Mouse (Mus musculus): Measurements from ENCODE around the gene Cep55. TPM values are rescaled to one million over a fixed set of nuclear protein-coding genes. Genes with fewer than 3 reads are reported as not detected.
A peak's percentile ranks its signal among the peaks of the same experiment; 100 is the strongest.

The Cep55 gene
- 23.8 and 26.7 TPM in 2 replicates for polyA plus RNA-seq (2016; fragmentation: Nextera tagmentation; extraction: Ambion mirVana)

DNA sequence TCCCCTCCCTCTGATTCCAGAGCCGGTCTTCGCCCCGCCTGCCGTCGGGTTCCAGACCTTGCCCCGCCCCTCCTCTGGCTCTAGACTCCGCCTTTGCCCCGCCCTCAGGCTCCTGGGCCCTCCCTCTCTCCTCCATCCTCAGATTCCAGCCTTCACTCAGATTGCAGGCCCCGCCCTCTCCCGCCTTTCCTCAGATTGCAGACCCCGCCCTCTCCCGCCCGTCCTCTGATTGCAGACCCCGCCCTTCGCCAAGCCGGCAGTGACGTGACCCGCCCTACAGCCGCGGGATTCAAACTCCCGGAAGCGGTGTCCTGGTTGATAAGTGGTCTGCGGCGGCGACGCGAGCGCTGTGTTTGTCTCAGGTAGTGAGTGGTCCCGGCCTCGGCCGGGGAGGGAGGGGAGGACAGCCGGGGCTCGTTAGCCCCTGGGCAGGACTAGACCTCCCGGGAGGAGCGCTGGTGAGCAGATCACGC, at the start of gene Cep55:
Cep55 (plus strand) TSS at position 292 of the 473 bp plus-strand sequence.
- H3K9ac ChIP-seq, result peak within 1 kb of the TSS; percentile 51
- ATAC-seq (ENCODE audit: insufficient number of reproducible peaks, insufficient read depth, low FRiP score, low TSS enrichment), result peak; percentile 90
- WGBS, result 1% methylated on average over 36 of the region's 36 CpGs
- peak within 1 kb of the TSS; percentile 69 for H3K4me3 ChIP-seq
- peak within 1 kb of the TSS; percentile 61 for H3K4me2 ChIP-seq (replicated peaks)
- H3K27me3 ChIP-seq, result no peaks in the 10 kb centered on the region
- no peaks in the 10 kb centered on the region for H3K9me3 ChIP-seq
- peaks cover 10% of the 10 kb centered on the region for H3K36me3 ChIP-seq
- H3K27ac ChIP-seq, result peak within 1 kb of the TSS; percentile 61; the same call in 1 of the 2 replicates
- H3K4me1 ChIP-seq, result peaks cover 12% of the 10 kb centered on the region; the same call in 1 of the 2 replicates

DNA sequence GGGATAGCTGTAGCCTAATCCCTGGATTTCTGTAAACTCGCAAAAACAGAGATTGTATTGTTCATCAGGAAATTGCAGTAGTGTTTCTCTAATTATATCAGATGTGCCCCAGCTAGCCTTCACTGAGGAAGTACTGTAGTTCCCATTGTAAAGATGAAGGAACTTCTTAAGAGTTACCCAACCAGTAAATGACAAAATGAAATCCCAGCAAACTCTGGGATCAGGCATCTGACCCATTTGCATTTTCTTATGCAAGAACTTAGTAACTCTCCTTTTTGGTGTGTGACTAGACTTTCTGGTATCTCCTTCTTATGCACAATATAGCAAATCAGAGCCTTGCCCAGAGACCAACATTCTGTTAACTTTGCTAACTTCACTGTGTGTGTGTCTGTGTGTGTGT, 43.4 kb upstream of the Cep55 start:
- Histone ChIP-seq H3K27me3 (no peaks in the 10 kb centered on the region), H3K4me3 (no peak overlapping the region), H3K9ac (no peak overlapping the region), H3K9me3 (no peaks in the 10 kb centered on the region), H3K4me1 (peaks cover 7% of the 10 kb centered on the region; the same call in 1 of the 2 replicates), H3K36me3 (no peaks in the 10 kb centered on the region), H3K4me2 (replicated peaks) (no peak overlapping the region), H3K27ac (no peak overlapping the region)
- 54% methylated on average over 1 of the region's 1 CpGs for WGBS
- ATAC-seq (ENCODE audit: insufficient number of reproducible peaks, insufficient read depth, low FRiP score, low TSS enrichment), result no peak

DNA sequence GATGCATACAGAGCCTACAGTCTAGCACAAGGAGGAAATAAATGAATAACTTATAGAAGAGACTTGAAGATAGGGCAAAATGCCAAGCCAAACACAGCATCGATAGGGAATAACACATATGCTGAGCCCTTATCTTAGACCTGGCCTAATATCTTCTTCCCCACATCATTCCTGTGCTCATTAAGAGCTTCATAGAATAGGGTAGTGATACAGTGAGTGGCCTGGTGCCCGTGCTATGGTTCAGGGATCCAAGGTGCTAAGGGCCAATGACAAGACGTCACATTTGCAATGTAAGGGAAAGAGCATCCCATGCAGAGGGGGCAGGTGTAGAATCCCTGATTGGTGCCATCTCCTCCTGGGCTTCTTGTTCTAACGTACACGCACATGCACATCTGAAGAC, 40.4 kb upstream of the Cep55 start:
- H3K4me3 ChIP-seq, result no peak overlapping the region
- no peak overlapping the region for H3K27ac ChIP-seq
- peaks cover 7% of the 10 kb centered on the region; the same call in 1 of the 2 replicates for H3K4me1 ChIP-seq
- no peaks in the 10 kb centered on the region for H3K27me3 ChIP-seq
- no peak for ATAC-seq (ENCODE audit: insufficient number of reproducible peaks, insufficient read depth, low FRiP score, low TSS enrichment)
- no peaks in the 10 kb centered on the region for H3K9me3 ChIP-seq
- H3K36me3 ChIP-seq, result no peaks in the 10 kb centered on the region
- H3K4me2 ChIP-seq (replicated peaks), result no peak overlapping the region
- WGBS, result 92% methylated on average over 5 of the region's 5 CpGs
- no peak overlapping the region for H3K9ac ChIP-seq

DNA sequence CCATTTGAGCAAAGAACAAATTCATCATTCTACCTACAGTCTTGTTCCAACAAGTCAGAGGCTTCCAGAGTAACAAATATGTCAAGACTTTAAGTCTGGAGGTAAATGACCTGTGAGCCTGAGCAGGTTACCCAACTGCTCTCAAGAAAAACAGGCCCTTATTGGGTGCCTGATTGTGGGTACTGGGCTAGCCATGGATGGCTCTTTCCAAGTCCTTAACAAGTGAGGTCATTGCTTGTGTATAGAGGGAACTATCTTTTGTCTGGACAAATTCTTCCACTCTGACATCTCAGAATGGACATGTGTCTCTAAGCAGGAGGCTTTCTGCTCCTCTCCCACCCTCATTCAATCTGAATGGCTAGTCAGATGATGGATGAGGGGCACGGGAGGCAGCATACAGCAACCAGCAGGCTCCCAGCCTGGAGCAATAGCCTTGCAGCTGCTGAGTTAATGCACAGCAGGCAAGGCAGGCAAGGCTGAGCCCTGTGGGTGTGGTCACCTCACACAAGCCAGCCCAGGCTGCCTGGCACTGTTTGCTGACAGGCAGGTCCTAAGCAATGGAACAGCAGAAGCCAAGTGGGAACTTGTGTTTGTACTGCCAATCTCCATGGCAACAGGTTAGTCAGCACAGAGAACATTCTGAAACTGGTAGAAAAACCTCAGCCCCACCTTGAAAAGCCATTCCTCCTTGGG, 39.5 kb upstream of the Cep55 start:
- H3K36me3 ChIP-seq, result no peaks in the 10 kb centered on the region
- H3K27ac ChIP-seq, result no peak overlapping the region
- H3K4me3 ChIP-seq, result no peak overlapping the region
- H3K9me3 ChIP-seq, result no peaks in the 10 kb centered on the region
- H3K4me1 ChIP-seq, result peaks cover 7% of the 10 kb centered on the region; the same call in 1 of the 2 replicates
- no peak overlapping the region for H3K9ac ChIP-seq
- H3K4me2 ChIP-seq (replicated peaks), result no peak overlapping the region
- ATAC-seq (ENCODE audit: insufficient number of reproducible peaks, insufficient read depth, low FRiP score, low TSS enrichment), result peak; percentile 69
- no peaks in the 10 kb centered on the region for H3K27me3 ChIP-seq
- 4% methylated on average over 1 of the region's 1 CpGs for WGBS

DNA sequence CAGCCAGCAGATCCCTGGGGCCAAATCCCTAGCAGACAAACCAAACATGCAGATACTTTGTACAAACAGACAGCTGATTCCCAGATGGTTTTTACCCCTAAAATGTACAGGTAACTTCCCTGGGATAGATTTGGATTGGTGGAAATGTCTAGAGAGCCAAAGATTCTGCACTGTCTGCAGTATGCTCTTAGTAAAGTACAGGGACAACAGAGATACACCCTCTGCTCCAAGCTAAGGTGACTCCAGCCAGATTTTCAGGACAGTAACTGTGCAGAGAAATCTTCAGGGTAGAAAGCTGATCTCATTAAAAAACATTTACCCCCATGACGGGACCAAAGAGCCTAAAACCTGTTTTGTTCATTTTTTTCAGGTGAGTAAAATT, 38.9 kb upstream of the Cep55 start:
- H3K4me1 ChIP-seq, result peaks cover 7% of the 10 kb centered on the region; the same call in 1 of the 2 replicates
- no peak overlapping the region for H3K27ac ChIP-seq
- no peak for ATAC-seq (ENCODE audit: insufficient number of reproducible peaks, insufficient read depth, low FRiP score, low TSS enrichment)
- H3K27me3 ChIP-seq, result no peaks in the 10 kb centered on the region
- H3K4me3 ChIP-seq, result no peak overlapping the region
- WGBS, result 51% methylated on average over 1 of the region's 1 CpGs
- no peaks in the 10 kb centered on the region for H3K36me3 ChIP-seq
- no peak overlapping the region for H3K9ac ChIP-seq
- H3K9me3 ChIP-seq, result no peaks in the 10 kb centered on the region
- H3K4me2 ChIP-seq (replicated peaks), result no peak overlapping the region

DNA sequence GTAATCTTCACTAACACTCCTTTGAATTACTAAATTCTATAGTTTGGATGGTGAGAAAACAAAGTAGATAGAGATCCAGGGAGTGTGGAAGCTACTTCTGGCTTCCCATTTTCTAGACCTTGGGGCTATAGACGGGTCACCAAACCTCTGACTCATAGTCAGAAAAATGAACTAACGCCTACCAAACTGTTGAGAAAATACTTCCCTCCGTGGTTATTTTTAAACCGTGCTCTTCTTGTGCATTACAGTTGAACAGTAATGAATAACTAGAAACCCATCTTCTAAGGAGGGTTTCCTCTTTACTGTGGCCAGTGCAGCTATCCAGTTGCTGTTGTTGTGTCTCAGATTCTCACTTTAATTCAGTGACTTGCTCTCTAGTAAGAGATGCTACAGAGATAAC, 32.1 kb upstream of the Cep55 start:
- no peak for ATAC-seq (ENCODE audit: insufficient number of reproducible peaks, insufficient read depth, low FRiP score, low TSS enrichment)
- H3K9me3 ChIP-seq, result no peaks in the 10 kb centered on the region
- no peaks in the 10 kb centered on the region for H3K27me3 ChIP-seq
- H3K4me1 ChIP-seq, result peaks cover 8% of the 10 kb centered on the region; the same call in 1 of the 2 replicates
- no peak overlapping the region for H3K4me3 ChIP-seq
- no peaks in the 10 kb centered on the region for H3K36me3 ChIP-seq
- 70% methylated on average over 4 of the region's 4 CpGs for WGBS
- no peak overlapping the region for H3K27ac ChIP-seq
- no peak overlapping the region for H3K4me2 ChIP-seq (replicated peaks)
- no peak overlapping the region for H3K9ac ChIP-seq

DNA sequence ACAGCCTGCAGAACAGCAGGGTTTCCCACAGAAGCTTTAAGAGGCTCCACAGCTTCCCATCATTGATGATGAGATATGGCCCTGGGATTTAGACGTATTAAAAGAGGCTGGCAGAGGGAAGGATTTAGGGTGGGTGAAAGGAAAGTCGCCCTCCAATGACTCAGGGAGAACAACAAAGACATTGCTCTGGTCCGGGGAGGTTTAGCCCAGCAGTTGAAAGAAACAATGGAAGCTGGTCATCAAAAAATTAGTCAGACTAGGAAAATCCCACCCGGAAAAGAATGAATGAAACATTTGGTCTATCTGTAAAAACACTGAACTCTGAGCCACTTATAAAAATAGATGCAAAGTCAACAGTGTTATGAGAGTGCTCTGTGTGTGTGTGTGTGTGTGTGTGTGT, 31.2 kb upstream of the Cep55 start:
- no peak overlapping the region for H3K27ac ChIP-seq
- H3K4me2 ChIP-seq (replicated peaks), result no peak overlapping the region
- 67% methylated on average over 4 of the region's 4 CpGs for WGBS

DNA sequence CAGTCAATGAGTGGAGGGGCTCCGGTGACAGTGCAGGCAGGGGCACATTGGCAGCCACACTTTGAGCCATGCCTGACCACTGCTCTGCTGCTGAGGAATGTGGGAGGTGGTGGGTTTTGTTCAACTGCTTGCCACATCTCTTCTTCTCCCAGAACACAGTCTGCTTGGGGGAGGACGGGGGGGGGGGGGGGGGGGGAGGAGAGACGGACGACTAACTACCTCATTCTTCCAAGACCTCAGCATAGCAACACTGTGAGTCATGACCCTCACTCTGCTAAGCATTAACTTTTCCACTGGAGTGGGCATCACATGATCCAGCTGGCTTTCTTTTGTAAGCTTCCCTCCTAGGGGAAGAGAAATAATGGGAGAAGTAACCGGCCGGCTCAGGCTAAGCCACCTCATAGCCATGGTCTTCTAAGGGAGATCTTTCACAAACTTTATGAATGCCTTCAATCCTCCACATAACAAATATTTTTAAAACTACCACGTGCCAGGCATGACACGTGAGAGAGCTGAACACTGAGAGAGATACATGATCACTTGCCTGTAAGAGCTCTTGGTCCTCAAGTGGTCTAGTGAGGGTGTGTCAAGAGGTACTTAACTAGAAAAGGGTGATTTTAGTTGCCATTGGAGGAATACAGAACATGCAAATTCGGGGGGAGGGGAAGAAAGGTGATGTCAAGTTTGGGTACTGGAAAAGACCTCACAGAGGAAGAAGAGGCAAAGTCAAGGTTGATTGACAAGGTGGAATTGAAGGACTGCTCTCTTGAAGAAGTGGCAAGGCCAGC, 29.4 kb upstream of the Cep55 start:
- peak; percentile 65; the same call in 1 of the 2 replicates for ATAC-seq (ENCODE audit: insufficient number of reproducible peaks, insufficient read depth, low FRiP score, low TSS enrichment)
- WGBS, result 58% methylated on average over 8 of the region's 9 CpGs
- no peak overlapping the region for H3K4me2 ChIP-seq (replicated peaks)
- no peak overlapping the region for H3K4me3 ChIP-seq
- no peaks in the 10 kb centered on the region for H3K27me3 ChIP-seq
- no peak overlapping the region for H3K27ac ChIP-seq
- H3K4me1 ChIP-seq, result peaks cover 12% of the 10 kb centered on the region
- no peak overlapping the region for H3K9ac ChIP-seq
- H3K36me3 ChIP-seq, result no peaks in the 10 kb centered on the region
- no peaks in the 10 kb centered on the region for H3K9me3 ChIP-seq

More for the DNA sequence above, 31.2 kb upstream of the Cep55 start:
- no peak overlapping the region for H3K4me3 ChIP-seq
- H3K9me3 ChIP-seq, result no peaks in the 10 kb centered on the region
- no peak for ATAC-seq (ENCODE audit: insufficient number of reproducible peaks, insufficient read depth, low FRiP score, low TSS enrichment)
- H3K36me3 ChIP-seq, result no peaks in the 10 kb centered on the region
- peaks cover 8% of the 10 kb centered on the region; the same call in 1 of the 2 replicates for H3K4me1 ChIP-seq
- H3K27me3 ChIP-seq, result no peaks in the 10 kb centered on the region
- no peak overlapping the region for H3K9ac ChIP-seq

DNA sequence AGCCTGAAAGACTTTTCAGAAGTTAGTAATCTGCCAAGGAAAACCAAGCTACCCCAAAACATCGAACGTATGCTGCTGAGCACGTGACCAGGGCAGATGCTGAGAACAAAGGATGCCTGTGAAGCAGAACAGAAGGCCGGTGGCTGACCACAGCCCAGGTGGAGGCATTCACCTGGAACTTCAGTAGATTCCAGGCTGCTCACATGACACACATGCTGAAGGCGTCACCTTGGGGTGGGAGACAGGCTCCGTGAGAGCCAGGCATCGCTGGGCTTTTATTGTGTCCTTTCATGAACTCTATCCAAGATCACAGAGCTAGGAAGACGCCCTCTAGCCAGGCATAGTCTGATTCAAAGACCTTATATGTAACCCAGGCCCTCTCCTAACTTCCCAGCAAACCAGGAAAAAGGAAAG, 28.6 kb upstream of the Cep55 start:
- H3K9ac ChIP-seq, result no peak overlapping the region
- WGBS, result 63% methylated on average over 8 of the region's 8 CpGs
- no peaks in the 10 kb centered on the region for H3K27me3 ChIP-seq
- no peaks in the 10 kb centered on the region for H3K36me3 ChIP-seq
- no peaks in the 10 kb centered on the region for H3K9me3 ChIP-seq
- H3K4me1 ChIP-seq, result peaks cover 12% of the 10 kb centered on the region
- H3K4me3 ChIP-seq, result no peak overlapping the region
- H3K4me2 ChIP-seq (replicated peaks), result no peak overlapping the region
- H3K27ac ChIP-seq, result no peak overlapping the region
- no peak for ATAC-seq (ENCODE audit: insufficient number of reproducible peaks, insufficient read depth, low FRiP score, low TSS enrichment)

DNA sequence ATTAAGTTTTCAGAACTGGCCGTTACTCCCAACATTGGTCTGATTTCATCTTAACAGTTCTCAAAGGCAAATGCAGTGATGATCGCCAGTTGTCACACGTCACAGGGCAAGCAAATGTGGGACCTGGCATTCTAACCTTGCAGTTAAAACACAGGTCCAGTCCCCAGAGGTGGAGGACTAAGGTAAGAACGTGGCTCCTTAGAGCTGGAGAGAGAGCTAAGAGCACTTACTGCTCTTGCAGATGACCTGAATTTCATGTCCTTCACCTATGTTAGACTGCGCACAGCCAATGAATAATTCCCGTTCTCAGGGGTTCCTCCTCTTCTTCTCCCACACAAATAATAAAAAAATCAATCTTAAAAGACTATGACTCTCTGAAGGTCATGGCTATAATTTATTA, 27.4 kb upstream of the Cep55 start:
- Histone ChIP-seq H3K9me3 (no peaks in the 10 kb centered on the region), H3K4me2 (replicated peaks) (no peak overlapping the region), H3K4me1 (peaks cover 12% of the 10 kb centered on the region), H3K4me3 (no peak overlapping the region), H3K27ac (no peak overlapping the region), H3K27me3 (no peaks in the 10 kb centered on the region), H3K36me3 (no peaks in the 10 kb centered on the region), H3K9ac (no peak overlapping the region)
- ATAC-seq (ENCODE audit: insufficient number of reproducible peaks, insufficient read depth, low FRiP score, low TSS enrichment), result no peak
- WGBS, result 86% methylated on average over 6 of the region's 6 CpGs

DNA sequence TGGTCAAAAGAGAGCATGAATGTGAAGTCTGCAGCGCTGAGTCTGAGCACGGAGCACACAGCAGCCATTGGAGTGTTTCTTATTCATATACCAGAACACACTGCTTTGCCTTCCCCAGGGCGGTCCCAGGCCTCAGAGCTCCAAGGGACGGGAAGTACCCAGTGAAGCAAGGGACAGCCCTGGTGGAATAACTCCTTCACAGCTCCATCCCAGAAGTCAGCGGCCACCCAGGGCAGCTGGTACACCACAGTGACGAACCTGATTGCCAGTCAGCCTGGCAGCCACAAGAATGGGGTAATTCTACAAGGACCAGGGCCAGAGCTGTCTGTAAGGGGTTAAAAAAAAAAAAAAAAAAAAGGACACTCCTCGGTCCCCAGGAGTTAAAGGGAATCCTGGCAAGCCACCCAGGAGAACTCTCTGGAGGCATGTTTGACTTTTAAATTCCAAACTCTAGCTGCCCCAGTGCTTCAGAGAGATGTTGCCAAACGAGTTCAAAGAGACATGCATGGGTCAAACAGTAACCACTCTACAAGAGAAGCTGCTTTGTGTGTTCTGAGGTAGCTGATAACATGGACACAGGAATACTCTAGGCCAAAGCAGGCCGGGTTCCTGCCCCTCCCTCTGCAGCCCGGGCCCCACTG, 26.8 kb upstream of the Cep55 start:
- Histone ChIP-seq H3K27ac (no peak overlapping the region), H3K27me3 (no peaks in the 10 kb centered on the region), H3K4me2 (replicated peaks) (no peak overlapping the region), H3K9me3 (no peaks in the 10 kb centered on the region), H3K4me1 (peaks cover 12% of the 10 kb centered on the region), H3K4me3 (no peak overlapping the region), H3K9ac (no peak overlapping the region), H3K36me3 (no peaks in the 10 kb centered on the region)
- 62% methylated on average over 10 of the region's 10 CpGs for WGBS
- ATAC-seq (ENCODE audit: insufficient number of reproducible peaks, insufficient read depth, low FRiP score, low TSS enrichment), result no peak

Measured in embryonic facial prominence, embryonic 12.5 days (tissue).